Mouse (Mus musculus) c-Kit-positive CD71-negative TER-119-negative erythroid progenitor cells, embryonic 14.5 days (primary cell): ENCODE results near the gene D5Ertd579e.

Experiments used
- DNase-seq: peaks from one replicate; pipeline ENCODE4 v3.0.0-alpha.2; 2013; ENCODE audit warnings: low read depth

Gene D5Ertd579e

DNA sequence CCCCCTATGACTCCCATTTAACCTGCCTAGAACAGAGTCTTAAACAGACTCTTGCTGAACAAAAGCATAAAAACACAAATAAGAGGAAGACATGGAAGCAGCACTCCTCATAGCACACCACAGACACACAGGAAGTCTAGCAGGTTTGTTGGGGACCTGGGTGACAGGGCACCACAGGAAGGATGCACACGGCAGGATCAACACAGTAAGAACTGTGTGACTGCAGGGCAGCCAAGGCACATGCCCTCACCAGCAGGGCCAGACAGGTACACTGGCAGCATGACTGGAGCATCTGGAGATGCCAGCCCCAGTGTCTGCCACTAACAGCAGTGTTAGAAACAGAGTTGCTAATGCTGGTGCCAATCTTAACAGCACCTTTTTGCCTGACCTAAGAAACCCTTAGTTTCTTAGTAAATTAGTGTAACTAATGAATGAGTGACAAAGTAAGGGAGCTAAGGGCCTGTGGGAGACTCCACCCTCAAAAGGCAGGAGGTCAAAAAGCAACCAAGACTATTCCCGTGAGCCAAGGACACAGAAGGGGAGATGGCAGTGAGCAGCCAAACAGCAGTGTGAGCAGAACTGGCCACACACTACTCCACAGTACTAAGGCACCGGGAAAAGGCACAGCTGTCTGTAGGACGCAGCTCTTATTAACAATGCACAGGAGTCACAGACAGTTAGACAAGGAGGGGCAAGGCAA is 125.1 kb downstream of the D5Ertd579e start:
- DNase-seq, result no peak

DNA sequence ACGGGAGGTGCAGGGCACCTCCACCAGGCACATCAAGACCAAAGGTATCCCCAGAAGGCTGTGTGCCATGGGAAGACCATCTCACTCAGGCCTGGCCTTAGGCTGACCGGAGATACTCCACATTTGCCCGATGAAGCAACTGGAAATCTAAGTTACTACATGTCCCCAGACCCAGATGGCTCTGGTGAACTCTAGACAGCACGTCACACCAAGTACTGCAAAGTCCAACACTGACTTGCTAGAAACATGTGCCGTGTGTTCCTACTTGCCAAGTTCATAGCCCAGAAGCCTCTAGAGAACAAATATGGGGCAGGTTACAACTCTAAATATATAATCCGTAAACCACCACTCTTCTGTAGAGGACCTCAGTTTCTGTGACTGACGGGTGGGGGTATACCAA is 125.7 kb downstream of the D5Ertd579e start:
- DNase-seq, result no peak

DNA sequence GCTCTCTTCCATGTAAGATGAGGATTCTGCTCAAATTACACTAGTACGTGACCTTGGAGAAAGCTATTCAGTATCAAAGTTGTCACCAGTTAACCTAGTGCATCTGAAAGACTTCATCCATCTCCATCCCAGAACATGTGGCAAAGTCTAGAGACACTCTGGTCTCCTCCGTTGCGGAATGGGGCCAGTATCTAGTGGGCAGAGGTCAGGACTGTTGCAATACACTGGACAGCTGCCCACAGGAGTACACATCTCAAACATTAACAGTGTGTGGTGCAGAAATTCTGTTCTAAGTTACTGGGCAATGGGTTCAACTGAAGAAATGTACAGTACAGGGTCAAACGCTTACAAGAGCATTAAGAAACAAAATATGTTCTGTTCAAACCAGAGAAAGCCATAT is 127.7 kb downstream of the D5Ertd579e start:
- no peak for DNase-seq

DNA sequence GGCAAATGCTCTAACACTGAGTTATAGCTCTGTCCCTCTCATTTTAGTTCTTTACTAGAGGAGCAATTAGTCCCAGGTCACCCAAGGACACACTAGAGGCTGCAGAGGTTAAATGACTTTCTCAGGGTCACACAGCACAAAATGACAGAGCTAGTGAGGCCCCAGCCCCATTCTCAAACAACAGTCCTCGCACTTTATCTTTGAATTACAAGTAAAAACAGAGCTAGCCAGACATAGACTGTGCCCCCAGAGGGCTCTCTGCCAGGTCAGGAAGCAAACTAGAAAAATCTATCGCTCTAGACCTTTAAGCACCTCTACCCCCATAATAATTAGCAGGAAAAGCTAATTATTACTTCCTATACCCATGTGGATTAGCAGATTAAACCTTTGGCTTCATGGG is 128.2 kb downstream of the D5Ertd579e start:
- DNase-seq, result no peak

DNA sequence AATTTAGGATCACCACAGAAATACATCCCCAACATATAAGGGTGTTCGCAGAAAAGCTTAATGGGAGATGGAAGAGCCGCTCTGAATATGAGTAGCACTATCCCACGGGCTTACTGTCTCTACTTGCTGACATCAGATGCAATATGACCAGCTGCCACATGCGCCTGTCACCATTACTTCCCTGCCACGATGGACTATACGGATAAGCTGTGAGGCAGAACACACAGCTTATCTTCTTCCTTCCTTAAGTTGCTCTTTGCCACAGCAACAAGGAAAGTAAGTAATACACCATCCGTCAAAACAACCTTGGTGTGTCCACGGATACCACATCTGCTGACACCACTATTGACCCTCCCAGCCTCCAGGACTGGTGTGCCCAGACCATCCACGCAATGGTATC is 131.3 kb downstream of the D5Ertd579e start:
- DNase-seq, result no peak

DNA sequence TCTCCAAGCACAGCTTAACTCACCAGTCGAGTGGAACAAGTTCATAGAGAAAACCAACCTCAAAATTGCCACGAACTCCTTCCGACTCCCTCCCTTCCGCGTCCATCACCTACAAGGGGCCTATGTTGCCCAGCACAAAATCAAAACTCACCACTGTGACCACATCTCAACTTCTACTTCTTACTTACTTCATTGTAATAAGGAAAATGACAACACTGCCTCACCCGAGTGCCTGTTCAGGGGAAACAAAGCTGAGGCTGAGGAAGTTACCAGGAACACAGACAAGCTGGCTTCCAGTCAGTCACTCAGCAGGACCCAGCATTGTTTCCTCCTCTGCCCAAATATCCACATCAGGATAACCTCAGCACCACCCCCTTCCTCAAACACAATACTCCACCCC is 132.1 kb downstream of the D5Ertd579e start:
- no peak for DNase-seq

DNA sequence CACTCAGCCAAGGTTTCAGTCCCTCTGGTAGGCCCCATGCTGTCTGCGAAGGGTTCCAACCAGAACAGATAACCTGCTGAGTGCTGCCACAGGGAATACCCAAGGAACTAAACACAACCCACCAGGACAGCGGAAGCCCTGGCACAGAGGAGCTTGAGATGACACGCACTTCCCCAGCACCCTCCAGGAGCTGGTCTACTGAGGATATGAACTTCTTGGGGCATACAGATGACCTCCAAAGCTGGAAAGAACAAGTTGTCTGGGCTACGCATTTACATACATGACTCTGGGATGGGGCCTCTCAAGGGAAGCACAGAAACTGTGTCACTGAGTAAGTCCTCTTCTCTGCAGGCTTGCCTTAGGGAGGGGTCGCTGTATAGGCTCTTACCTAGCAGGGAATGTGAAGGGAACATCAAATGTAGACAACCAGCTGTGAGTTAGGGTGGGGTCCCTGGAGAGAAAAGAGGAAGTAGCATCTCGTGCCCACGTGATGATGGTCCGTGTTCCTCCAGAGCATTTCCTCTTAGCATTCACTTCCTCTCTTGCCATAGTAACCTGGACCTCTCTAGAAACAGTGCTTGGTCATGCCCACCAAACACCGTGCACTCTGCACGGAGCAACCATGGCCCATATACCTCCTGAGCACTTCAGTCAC is 132.9 kb downstream of the D5Ertd579e start:
- peak; percentile 61 for DNase-seq

DNA sequence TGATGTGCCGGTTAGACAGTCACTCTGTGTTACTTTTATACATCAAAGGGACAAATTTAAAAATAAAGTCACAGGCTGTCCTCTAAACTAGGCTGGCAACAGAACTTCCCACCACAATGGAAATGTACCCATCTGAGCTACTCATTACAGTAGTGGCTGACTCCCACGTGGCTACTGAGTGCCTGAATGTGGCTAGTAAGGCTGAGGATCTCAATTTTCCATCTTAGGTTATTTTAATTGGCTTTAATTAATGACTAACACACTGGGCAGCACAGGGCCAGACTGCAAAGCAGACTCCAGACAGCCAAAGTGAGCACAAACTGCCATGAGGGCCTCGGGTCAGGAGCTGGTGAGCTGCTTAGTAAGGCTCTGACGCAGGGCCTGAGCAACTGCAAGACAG is 134.3 kb downstream of the D5Ertd579e start:
- DNase-seq, result no peak

DNA sequence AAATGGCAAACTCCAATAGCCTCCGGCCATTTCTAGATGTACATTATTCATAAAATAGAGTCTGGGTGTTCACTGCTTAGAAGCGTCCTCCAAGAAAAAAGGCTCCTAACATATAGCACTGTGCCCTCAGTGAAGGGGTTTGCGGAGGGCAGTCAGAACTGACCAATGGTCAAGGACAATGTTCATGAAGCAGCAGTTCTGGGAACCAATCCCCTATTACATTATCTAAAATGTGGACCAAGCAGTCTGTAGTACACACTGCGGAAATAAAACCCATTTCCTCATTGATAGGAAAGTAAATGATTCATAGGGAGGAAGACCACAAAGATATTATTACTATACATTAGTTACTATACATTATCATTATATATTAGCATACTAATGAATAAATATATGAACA is 135.3 kb downstream of the D5Ertd579e start:
- no peak for DNase-seq

DNA sequence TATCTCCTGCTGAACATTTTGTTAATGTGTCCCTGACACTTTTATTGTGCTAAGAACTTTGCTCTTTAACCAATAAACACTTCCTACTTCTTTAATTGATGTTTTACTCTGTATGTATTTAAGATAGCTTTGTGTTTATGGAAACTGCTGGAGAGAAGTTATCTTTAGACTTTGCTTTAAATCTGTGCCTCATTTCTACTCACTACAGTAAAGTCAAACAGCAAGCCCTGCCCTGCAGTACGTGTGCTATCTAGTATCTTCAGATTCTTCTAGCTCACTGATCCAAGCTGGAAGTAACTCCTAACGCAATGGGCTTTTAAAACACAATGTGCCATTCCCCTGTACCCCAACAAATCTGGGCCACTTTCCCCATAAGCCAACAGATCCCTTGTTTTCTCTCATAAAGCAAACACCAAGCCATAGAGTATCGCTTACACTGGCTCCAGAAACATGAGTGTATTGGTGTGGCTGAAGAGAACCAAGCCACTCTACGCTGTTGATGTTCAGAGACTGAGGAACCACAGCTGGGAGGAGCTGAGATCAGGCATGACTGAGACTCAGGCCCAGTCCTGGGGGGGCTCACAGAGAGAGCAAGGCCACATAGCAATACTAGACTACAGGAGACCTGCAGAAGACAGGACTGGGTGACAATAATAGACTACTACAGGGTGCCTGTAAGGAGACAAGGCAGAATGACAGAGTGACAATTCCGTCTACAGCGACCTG is 136.2 kb downstream of the D5Ertd579e start:
- DNase-seq, result no peak

DNA sequence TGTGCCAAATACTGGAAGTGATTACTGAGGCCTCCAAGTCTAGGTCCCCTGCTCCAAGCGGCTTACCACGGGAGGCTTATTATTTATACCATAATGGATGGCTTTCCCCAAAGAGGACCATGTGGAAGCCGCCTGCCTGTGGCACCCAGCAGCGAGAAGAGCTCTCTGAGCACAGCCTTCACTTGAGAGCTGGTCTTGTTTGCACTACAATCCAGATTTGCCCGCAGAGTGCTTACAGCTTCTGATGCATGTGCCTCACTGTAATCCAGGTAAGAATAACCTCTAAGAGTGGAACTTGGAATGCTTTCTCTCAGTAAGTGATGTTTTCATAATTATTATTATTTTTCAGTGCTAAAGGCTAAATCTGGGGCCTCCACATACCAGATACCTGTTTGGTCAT is 136.7 kb downstream of the D5Ertd579e start:
- DNase-seq, result no peak

DNA sequence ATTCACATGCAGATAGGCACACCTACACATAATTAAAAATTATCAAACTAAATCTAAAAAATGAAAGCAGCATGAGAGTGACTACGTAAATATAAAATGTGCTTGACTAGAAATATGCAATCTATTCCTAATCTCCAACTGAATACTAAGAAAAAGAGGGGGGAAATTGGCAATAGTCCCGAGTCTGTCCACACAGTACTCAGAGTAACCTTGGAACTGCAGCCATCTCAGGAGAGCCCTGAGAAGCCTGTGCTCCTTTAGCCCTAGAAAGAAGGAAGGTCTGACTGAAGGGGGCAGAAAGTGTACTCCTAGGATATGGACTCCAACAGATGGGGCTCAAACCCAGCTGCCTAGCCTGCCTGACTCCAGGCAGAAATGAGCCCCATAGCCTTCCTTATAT is 137.3 kb downstream of the D5Ertd579e start:
- no peak for DNase-seq

DNA sequence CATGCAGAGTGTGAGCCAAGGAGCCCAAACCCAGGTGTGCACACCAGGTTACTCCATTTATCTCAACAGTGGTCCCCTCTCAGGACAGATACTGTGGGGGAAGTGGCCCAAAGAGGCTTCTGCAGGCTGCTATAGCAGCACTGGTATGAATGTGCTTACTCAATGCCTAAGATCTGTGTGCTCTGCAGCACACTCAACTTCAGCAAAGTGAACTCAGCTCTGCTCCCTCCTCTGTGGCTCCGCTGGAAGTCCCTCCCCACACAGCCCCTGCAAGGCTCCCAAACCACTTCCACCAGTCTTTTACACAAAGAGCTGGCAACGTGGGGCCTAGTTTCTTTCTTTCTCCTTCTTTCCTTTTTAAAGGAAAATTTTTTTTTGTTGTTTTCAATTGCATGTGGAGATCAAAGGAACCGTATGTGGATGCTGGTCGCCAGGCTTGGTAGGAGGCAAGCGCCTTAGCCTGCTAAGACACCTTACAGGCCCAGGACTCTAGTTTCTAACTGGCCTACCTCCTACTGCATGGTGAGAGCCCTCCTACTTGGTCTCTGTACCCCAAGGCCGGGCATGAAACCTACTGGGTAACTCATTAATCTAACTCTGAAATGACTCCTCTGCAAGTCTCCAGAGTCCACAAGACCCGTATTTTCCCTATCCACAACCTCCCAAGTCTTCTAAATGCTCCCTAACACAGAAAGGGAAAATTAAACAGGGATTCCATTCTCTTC is 138.1 kb downstream of the D5Ertd579e start:
- DNase-seq, result no peak

DNA sequence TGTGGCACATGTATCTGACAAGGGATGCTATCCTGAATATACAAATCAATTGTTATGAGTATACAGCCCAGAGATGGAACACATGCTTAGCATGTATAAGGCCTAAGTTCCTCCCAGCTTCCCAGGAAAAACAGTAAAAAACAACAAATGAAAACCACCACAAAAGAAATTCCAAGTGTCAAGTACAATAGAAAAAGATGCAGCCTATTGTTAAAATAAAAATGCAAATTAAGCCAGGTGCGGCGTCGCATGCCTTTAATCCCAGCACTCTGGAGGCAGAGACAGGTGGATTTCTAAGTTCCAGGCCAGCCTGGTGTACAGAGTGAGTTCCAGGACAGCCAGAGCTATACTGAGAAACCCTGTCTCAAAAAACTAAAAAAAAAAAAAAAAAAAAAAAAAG is 138.9 kb downstream of the D5Ertd579e start:
- no peak for DNase-seq

DNA sequence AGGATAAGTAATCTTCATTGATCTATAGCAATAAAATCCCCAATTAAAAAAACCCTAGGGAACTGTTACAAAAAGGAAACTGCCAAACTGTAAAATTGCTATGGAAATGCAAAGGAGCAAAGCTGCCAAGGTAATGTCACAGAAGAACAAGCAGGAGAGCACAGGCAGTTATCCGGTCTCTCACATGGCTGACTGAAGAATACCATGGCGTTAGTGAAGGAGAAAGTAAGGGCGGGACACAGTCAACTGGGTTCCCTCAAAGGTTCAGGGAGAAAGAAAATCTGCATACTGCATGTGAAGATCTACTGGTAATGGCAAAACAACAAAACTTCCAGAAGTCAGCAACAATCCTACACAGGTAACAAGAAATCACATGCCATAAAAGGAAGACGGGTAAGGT is 139.5 kb downstream of the D5Ertd579e start:
- no peak for DNase-seq

DNA sequence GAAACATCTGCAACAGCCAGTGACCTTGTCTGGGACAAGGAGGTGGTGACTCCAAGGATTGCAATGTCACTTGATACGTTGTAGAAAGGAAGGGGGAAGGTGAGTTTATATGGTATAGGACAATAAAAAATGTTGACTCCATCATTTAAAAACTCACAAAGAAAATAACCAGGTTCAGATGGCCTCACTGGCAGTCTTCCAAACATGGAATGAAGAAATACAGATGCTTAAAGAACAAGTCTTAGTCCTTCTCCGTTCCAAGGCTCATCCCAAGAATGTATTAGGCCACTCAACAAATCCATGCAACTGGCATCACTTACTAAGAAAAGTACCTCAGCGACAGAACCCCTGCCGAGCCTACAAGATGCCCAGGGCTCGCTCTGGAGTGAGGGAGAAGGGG is 141.3 kb downstream of the D5Ertd579e start:
- no peak for DNase-seq

DNA sequence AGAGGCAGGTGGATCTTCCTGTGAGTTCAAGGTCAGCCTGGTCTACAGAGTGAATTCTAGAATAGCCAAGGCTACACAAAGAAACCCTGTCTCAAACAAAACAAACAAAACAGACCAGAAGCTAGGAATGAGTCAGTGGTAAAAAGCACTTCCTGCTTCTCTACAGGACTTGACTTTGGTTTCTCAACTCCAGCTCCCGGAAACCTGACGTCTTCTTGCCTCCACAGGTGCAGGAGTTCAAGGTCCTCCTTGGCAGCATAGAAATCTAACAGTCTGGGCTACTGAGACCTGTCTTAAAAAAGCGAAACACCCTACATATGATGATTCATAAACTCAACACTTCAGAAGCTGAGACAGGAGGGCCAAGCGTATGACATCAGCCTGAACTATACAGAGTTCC is 141.9 kb downstream of the D5Ertd579e start:
- DNase-seq, result no peak

DNA sequence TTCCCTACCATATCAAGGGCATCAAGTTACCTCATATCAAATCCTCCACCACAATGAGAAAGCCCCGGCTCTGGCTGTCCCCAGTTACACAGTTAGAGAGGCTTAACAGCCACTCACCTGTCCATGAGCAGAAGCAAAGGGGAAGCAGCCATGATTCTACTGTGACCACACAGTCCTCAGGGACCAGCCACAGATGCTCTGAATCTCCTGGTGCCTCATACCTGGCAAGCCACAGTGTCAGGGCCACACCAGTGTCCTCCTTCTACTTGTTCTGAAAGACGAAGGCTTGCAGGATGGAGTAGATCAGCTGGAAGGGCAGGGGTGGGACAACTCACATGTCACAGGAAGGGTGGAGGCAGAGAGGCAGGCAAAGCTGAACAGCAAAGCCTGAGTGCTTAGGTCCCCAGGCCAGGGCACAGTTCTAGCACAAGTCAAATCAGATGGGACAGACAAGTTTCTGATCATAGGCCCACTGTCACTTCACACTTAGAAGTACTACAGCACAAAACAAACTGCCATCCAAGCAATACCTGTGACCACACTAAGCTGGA is 142.7 kb downstream of the D5Ertd579e start:
- DNase-seq, result no peak

DNA sequence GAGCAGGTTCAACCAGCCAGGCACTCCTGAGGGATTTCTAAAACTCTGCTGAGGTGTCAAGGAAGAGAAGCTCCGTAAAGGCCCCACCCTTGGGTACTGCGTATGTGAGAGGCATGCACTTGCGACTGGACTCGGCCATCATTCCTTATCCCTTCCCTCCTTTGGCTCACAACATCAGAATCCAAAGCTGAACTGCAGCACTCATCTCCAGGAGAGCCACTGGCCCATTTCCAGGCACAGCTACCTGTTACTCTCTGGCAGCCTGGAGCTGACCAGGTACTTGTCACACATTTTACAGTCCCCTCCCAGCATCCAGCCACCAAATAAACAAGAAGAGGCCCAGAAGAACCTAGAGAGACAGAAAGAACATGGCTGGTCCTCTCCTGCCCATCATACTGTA is 143.4 kb downstream of the D5Ertd579e start:
- DNase-seq, result no peak
